Mouse (Mus musculus): ENCODE results near the gene Mtg2. TPM values are rescaled to one million over a fixed set of nuclear protein-coding genes. Genes with fewer than 3 reads are reported as not detected.

The Mtg2 gene
- polyA plus RNA-seq, 1 experiment from 2014 or later, result 31.5 TPM

- Histone ChIP-seq H3K4me3 (no peak overlapping the region), H3K27ac (replicated peaks) (no peak overlapping the region), H3K36me3 (peaks cover 14% of the 10 kb centered on the region), H3K9ac (no peak overlapping the region), H3K4me2 (no peak overlapping the region), H3K27me3 (no peaks in the 10 kb centered on the region), H3K9me3 (no peaks in the 10 kb centered on the region), H3K4me1 (replicated peaks) (peaks cover 29% of the 10 kb centered on the region)
- WGBS, result 31% methylated on average over 1 of the region's 1 CpGs
- ATAC-seq (ENCODE audit: low read depth), result no peak
These were observed 57.3 kb downstream of the Mtg2 start for GRCm38 (mm10) chr2:180127675-180128074.

- Histone ChIP-seq H3K4me2 (no peak overlapping the region), H3K36me3 (peaks cover 8% of the 10 kb centered on the region), H3K9ac (no peak overlapping the region), H3K9me3 (no peaks in the 10 kb centered on the region), H3K4me1 (replicated peaks) (no peaks in the 10 kb centered on the region), H3K4me3 (no peak overlapping the region), H3K27ac (replicated peaks) (no peak overlapping the region), H3K27me3 (no peaks in the 10 kb centered on the region)
- ATAC-seq (ENCODE audit: low read depth), result no peak
- WGBS, result over 99% methylated on average over 4 of the region's 4 CpGs
These were observed 62.8 kb downstream of the Mtg2 start for GRCm38 (mm10) chr2:180133231-180133630.

GRCm38 (mm10) chr2:180133911-180134310 lies 63.5 kb downstream of the Mtg2 start:
- H3K9ac ChIP-seq, result no peak overlapping the region
- no peak overlapping the region for H3K4me3 ChIP-seq
- H3K36me3 ChIP-seq, result peaks cover 15% of the 10 kb centered on the region
- H3K27me3 ChIP-seq, result no peaks in the 10 kb centered on the region
- no peak for ATAC-seq (ENCODE audit: low read depth)
- H3K4me2 ChIP-seq, result no peak overlapping the region
- H3K27ac ChIP-seq (replicated peaks), result no peak overlapping the region
- no peaks in the 10 kb centered on the region for H3K4me1 ChIP-seq (replicated peaks)
- no peaks in the 10 kb centered on the region for H3K9me3 ChIP-seq
- WGBS, result 87% methylated on average over 3 of the region's 3 CpGs

- H3K36me3 ChIP-seq, result peaks cover 30% of the 10 kb centered on the region
- no peak for ATAC-seq (ENCODE audit: low read depth)
These were observed 65.0 kb downstream of the Mtg2 start for GRCm38 (mm10) chr2:180135414-180135813.

More at GRCm38 (mm10) chr2:180135414-180135813, 65.0 kb downstream of the Mtg2 start:
- 90% methylated on average over 5 of the region's 5 CpGs for WGBS
- no peaks in the 10 kb centered on the region for H3K4me1 ChIP-seq (replicated peaks)
- H3K9me3 ChIP-seq, result no peaks in the 10 kb centered on the region
- H3K27me3 ChIP-seq, result no peaks in the 10 kb centered on the region
- no peak overlapping the region for H3K27ac ChIP-seq (replicated peaks)
- H3K4me3 ChIP-seq, result no peak overlapping the region
- H3K4me2 ChIP-seq, result no peak overlapping the region
- H3K9ac ChIP-seq, result no peak overlapping the region

Other genes starting within 250 kb of the Mtg2 start
- 3.7 and 4.1 TPM in 2 replicates for gene Taf4, start 93.9 kb upstream of the Mtg2 start, polyA plus RNA-seq (2015; fragmentation: Nextera tagmentation; extraction: Ambion mirVana)
- 19.7 and 20.6 TPM in 2 replicates for gene Lsm14b, start 45.6 kb upstream of the Mtg2 start, polyA plus RNA-seq (2015; fragmentation: Nextera tagmentation; extraction: Ambion mirVana)
- gene Psma7, start 28.2 kb upstream of the Mtg2 start, polyA plus RNA-seq (2015; fragmentation: Nextera tagmentation; extraction: Ambion mirVana), result 695 and 718 TPM in 2 replicates
- gene Ss18l1, start 28.1 kb upstream of the Mtg2 start, polyA plus RNA-seq (2015; fragmentation: Nextera tagmentation; extraction: Ambion mirVana), result 44.8 and 45.2 TPM in 2 replicates
- 2.5 TPM in 2 replicates for gene Hrh3, start 33.9 kb downstream of the Mtg2 start, polyA plus RNA-seq (2015; fragmentation: Nextera tagmentation; extraction: Ambion mirVana)
- gene Osbpl2, start 48.7 kb downstream of the Mtg2 start, polyA plus RNA-seq (2015; fragmentation: Nextera tagmentation; extraction: Ambion mirVana), result 61.2 and 64.5 TPM in 2 replicates
- gene Adrm1, start 100.9 kb downstream of the Mtg2 start, polyA plus RNA-seq (2015; fragmentation: Nextera tagmentation; extraction: Ambion mirVana), result 190 and 208 TPM in 2 replicates
- gene Lama5, start 155.3 kb downstream of the Mtg2 start, polyA plus RNA-seq (2015; fragmentation: Nextera tagmentation; extraction: Ambion mirVana), result 2.0 and 2.4 TPM in 2 replicates
- 362 and 435 TPM in 2 replicates for gene Rps21, start 186.8 kb downstream of the Mtg2 start, polyA plus RNA-seq (2015; fragmentation: Nextera tagmentation; extraction: Ambion mirVana)
- 22.0 and 23.9 TPM in 2 replicates for gene Cables2, start 202.9 kb downstream of the Mtg2 start, polyA plus RNA-seq (2015; fragmentation: Nextera tagmentation; extraction: Ambion mirVana)
- gene Rbbp8nl, start 219.3 kb downstream of the Mtg2 start, polyA plus RNA-seq (2015; fragmentation: Nextera tagmentation; extraction: Ambion mirVana), result not detected in 2 replicates

Data from neural tube, embryonic 13.5 days (tissue).